ENCODE assay signal across 9 mouse cellular contexts in the genomic region with DNA sequence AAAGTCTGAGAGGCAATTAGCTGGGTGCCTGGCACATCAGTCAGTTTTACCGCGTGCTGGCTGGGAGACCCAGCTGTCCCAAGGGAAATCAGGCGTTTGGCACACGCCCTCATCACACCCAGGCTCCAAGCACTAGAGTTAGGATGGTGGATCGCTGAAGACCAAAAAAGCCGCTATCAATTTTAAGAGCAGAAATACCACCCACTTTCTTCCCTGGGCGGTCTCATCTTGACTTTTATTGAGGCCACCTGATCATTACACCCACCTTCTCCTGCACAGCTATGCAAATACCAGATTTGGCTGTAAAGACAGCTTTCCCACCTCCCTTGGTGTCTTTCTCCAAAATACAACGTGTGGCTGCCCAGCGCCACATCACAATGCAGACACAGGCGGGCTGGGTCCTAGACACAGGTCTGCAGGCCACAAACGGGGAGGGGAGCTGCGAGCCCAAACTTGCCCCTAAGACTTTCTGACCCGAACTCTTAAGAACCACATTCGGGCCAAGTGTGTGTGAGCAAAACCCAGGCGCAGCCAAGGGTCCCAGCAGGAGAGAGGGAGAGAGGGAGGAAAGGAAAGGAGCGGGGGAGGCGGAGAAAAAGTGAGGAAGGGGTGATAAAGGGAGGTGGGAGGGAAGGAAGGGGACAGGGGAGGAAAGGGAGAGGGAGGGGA. TPM values are rescaled to one million over a fixed set of nuclear protein-coding genes. Genes with fewer than 3 reads are reported as not detected.
DNase-seq lines count a peak whose midpoint lies in the region; ATAC-seq and TF ChIP-seq lines count a peak whose summit lies in the region.
"Had no signal": no experiment of that assay in that cellular context is flagged by ENCODE, and none has a peak within 500 bp of the region (broad histone marks: within the 10 kb centered on the region; RNA-seq: fewer than 3 reads in every experiment).

No protein-coding gene starts in this region.

- H3K79me2 ChIP-seq in heart, adult 2 months (replicated peaks; ENCODE audit: control insufficient read depth, insufficient read depth, low read length), result no peaks in the 10 kb centered on the region

- peak overlapping the region; percentile 48; the same call in 1 of the 2 replicates for H3K27ac ChIP-seq in heart, embryonic 13.5 days (replicated peaks)
- H3K27ac ChIP-seq in heart, adult 2 months, result no peak overlapping the region
- no peak overlapping the region for H3K27ac ChIP-seq in testis, adult 2 months (ENCODE audit: control insufficient read depth, insufficient read depth, low read depth, low read length)
- no peak overlapping the region; the same call in 1 of the 2 replicates for H3K27ac ChIP-seq in intestine, embryonic 14.5 days (ENCODE audit: low read depth)
- H3K27ac ChIP-seq in neural tube, embryonic 13.5 days (replicated peaks), result no peak overlapping the region

- H3K36me3 ChIP-seq in heart, embryonic 13.5 days, result no peaks in the 10 kb centered on the region
- H3K36me3 ChIP-seq in heart, adult 2 months (ENCODE audit: control insufficient read depth, insufficient read depth, low read length), result no peaks in the 10 kb centered on the region
- H3K36me3 ChIP-seq in testis, adult 2 months (ENCODE audit: control insufficient read depth, insufficient read depth, low read length), result no peaks in the 10 kb centered on the region
- H3K36me3 ChIP-seq in intestine, embryonic 14.5 days (ENCODE audit: control insufficient read depth, insufficient read depth, low read length), result no peaks in the 10 kb centered on the region
- H3K36me3 ChIP-seq in neural tube, embryonic 13.5 days, result no peaks in the 10 kb centered on the region

- 18% methylated on average over 17 of the region's 17 CpGs for WGBS in heart, embryonic 13.5 days
- 56% methylated on average over 17 of the region's 17 CpGs for WGBS in heart, adult 2 months
- WGBS in intestine, embryonic 14.5 days, result 18% methylated on average over 17 of the region's 17 CpGs
- WGBS in neural tube, embryonic 13.5 days, result 11% methylated on average over 17 of the region's 17 CpGs

- TF ChIP-seq CTCF in heart, adult 2 months (IDR thresholded peaks at IDR 0.05), result no peak
- no peak for TF ChIP-seq CTCF in testis, adult 2 months (IDR thresholded peaks at IDR 0.05; ENCODE audit: control insufficient read depth, insufficient read depth, insufficient replicate concordance, low read depth, low read length)

- peaks cover 24% of the 10 kb centered on the region for H3K4me1 ChIP-seq in heart, embryonic 13.5 days
- H3K4me1 ChIP-seq in heart, adult 2 months (ENCODE audit: control insufficient read depth, insufficient read depth, low read length), result no peaks in the 10 kb centered on the region; the same call in 1 of the 2 replicates
- peaks cover 3% of the 10 kb centered on the region for H3K4me1 ChIP-seq in testis, adult 2 months (ENCODE audit: control insufficient read depth, insufficient read depth, low read length)
- H3K4me1 ChIP-seq in intestine, embryonic 14.5 days (replicated peaks; ENCODE audit: control insufficient read depth, insufficient read depth, low read length), result peaks cover 13% of the 10 kb centered on the region; the same call in 1 of the 2 replicates
- peaks cover 21% of the 10 kb centered on the region for H3K4me1 ChIP-seq in neural tube, embryonic 13.5 days (replicated peaks)

- TF ChIP-seq EP300 in heart, adult 2 months (IDR thresholded peaks at IDR 0.05; ENCODE audit: insufficient read depth, low read depth, low read length), result no peak

- DNase-seq in heart, adult 2 months, result no peak
- no peak for DNase-seq in testis, postnatal 10 days (ENCODE audit: low spot score)
- DNase-seq in intestine, embryonic 14.5 days (ENCODE audit: low spot score), result no peak
- DNase-seq in cerebellum, postnatal 36 days, result no peak
- no peak for DNase-seq in kidney, adult 8-10 months

- peak overlapping the region; percentile 88 for H3K4me2 ChIP-seq in heart, embryonic 13.5 days
- H3K4me2 ChIP-seq in intestine, embryonic 14.5 days (ENCODE audit: low read length), result peak overlapping the region; percentile 95
- H3K4me2 ChIP-seq in neural tube, embryonic 13.5 days, result peak overlapping the region; percentile 94

- peak overlapping the region; percentile 88 for H3K9ac ChIP-seq in heart, embryonic 13.5 days
- H3K9ac ChIP-seq in heart, adult 2 months (ENCODE audit: low read depth, low read length), result no peak overlapping the region
- H3K9ac ChIP-seq in intestine, embryonic 14.5 days (ENCODE audit: low read length), result peak overlapping the region; percentile 73
- H3K9ac ChIP-seq in neural tube, embryonic 13.5 days, result peak overlapping the region; percentile 69; the same call in 1 of the 2 replicates

- no peak for TF ChIP-seq POLR2A in heart, adult 2 months (IDR thresholded peaks at IDR 0.05; ENCODE audit: insufficient read depth, low read depth, low read length)
- 0 out of 2 replicates have a peak, but pooled peaks have one; percentile 16 for TF ChIP-seq POLR2A in testis, adult 2 months (IDR thresholded peaks at IDR 0.05; ENCODE audit: control insufficient read depth, low read depth, low read length)

- ATAC-seq in heart, embryonic 13.5 days (ENCODE audit: extremely low read depth, insufficient number of reproducible peaks, low FRiP score, low TSS enrichment), result no peak
- ATAC-seq in intestine, embryonic 14.5 days (replicated peaks; ENCODE audit: low FRiP score, low TSS enrichment, low read depth), result 0 out of 2 replicates have a peak, but pooled peaks have one; percentile 9
- ATAC-seq in neural tube, embryonic 13.5 days (ENCODE audit: low read depth), result peak; percentile 48; the same call in 1 of the 2 replicates
- ATAC-seq: Patski had no signal

- H3K27me3 ChIP-seq in heart, embryonic 13.5 days (replicated peaks), result peaks cover 4% of the 10 kb centered on the region; the same call in 1 of the 2 replicates
- H3K27me3 ChIP-seq in heart, adult 2 months (ENCODE audit: control insufficient read depth, insufficient read depth, low read length), result no peaks in the 10 kb centered on the region
- peaks cover 4% of the 10 kb centered on the region for H3K27me3 ChIP-seq in testis, adult 2 months (ENCODE audit: control insufficient read depth, insufficient read depth, low read length)
- H3K27me3 ChIP-seq in intestine, embryonic 14.5 days (replicated peaks; ENCODE audit: control insufficient read depth, insufficient read depth, low read length), result no peaks in the 10 kb centered on the region
- peaks cover 12% of the 10 kb centered on the region for H3K27me3 ChIP-seq in neural tube, embryonic 13.5 days
- H3K27me3 ChIP-seq: Patski had no signal

- H3K4me3 ChIP-seq in heart, embryonic 13.5 days, result peak overlapping the region; percentile 66
- no peak overlapping the region for H3K4me3 ChIP-seq in heart, adult 2 months
- H3K4me3 ChIP-seq in testis, adult 2 months (ENCODE audit: control insufficient read depth, low read depth, low read length), result peak overlapping the region; percentile 81
- peak overlapping the region; percentile 52 for H3K4me3 ChIP-seq in intestine, embryonic 14.5 days (ENCODE audit: low read depth, low read length)
- peak overlapping the region; percentile 48 for H3K4me3 ChIP-seq in neural tube, embryonic 13.5 days

- peaks cover 8% of the 10 kb centered on the region; the same call in 1 of the 2 replicates for H3K9me3 ChIP-seq in heart, embryonic 13.5 days
- H3K9me3 ChIP-seq in intestine, embryonic 14.5 days (ENCODE audit: control insufficient read depth, low read length), result no peaks in the 10 kb centered on the region
- H3K9me3 ChIP-seq in neural tube, embryonic 13.5 days, result no peaks in the 10 kb centered on the region

- intact Hi-C loops in heart, adult 2 months (cut with DNase I), result loop anchor here (2.0 kb wide), 1 partner anchor 16 kb away; no protein-coding TSS in a partner anchor

RNA-seq across cellular contexts. Expression of a gene that starts 19.8 kb away (rescaled TPM):
- 1.7 and 2.3 TPM in 2 replicates for polyA plus RNA-seq in heart, embryonic 13.5 days (2015; fragmentation: Nextera tagmentation; extraction: Ambion mirVana)
- 1 to 10 TPM; 5.7 to 5.9 TPM for total RNA-seq in heart, adult 2 months (2021)
- polyA plus RNA-seq in heart, adult 2 months (2012; rRNA removed), result not detected in 2 replicates
- polyA plus RNA-seq in testis, adult 2 months (2012; rRNA removed), result not detected in 2 replicates
- polyA plus RNA-seq in intestine, embryonic 14.5 days (2014; fragmentation: Nextera tagmentation; extraction: Ambion mirVana), result 2.2 TPM in 1 of 2 replicates, not detected in the other
- 0.74 and 4.3 TPM in 2 replicates for polyA plus RNA-seq in neural tube, embryonic 13.5 days (2015; fragmentation: Nextera tagmentation; extraction: Ambion mirVana)
- polyA plus RNA-seq: Patski had no signal
